In the genomic region with DNA sequence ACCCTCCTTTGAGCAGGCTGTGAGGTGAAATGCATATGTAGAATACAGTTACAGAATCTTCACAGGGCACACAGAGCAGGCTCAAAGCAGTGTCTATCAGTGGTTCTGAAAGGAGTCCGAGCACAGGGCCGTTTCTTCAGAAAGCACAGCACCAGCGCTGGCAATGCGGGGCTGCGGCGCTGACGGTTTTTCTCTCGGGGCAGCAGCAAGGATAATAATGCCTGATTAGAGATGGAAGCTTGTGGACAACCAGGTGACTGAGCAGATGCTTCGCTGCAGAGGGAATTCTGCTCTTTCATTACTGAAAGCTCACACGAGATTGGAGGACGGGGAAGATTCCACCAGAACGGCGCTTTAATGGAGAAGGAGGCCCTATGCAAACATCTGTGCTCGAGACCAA, we compare ENCODE assay signal across 17 mouse cellular contexts.
DNase-seq lines count a peak whose midpoint lies in the region; ATAC-seq and TF ChIP-seq lines count a peak whose summit lies in the region.
"Had no signal": no experiment of that assay in that cellular context is flagged by ENCODE, and none has a peak within 500 bp of the region (broad histone marks: within the 10 kb centered on the region; RNA-seq: fewer than 3 reads in every experiment).

No protein-coding gene starts in this region.

- no peaks in the 10 kb centered on the region for H3K27me3 ChIP-seq in intestine, embryonic 15.5 days (replicated peaks)
- H3K27me3 ChIP-seq in intestine, embryonic 16.5 days (replicated peaks; ENCODE audit: control insufficient read depth, insufficient read depth, low read length): no peaks in the 10 kb centered on the region
- no peaks in the 10 kb centered on the region for H3K27me3 ChIP-seq in hindbrain, embryonic 16.5 days (replicated peaks; ENCODE audit: control insufficient read depth, insufficient read depth, low read length)
- no peaks in the 10 kb centered on the region for H3K27me3 ChIP-seq in neural tube, embryonic 13.5 days
- H3K27me3 ChIP-seq: embryonic facial prominence, embryonic 13.5 days; kidney, embryonic 15.5 days; limb, embryonic 15.5 days had no signal

- WGBS in intestine, embryonic 15.5 days: 60% methylated on average over 14 of the region's 14 CpGs
- 58% methylated on average over 14 of the region's 14 CpGs for WGBS in intestine, embryonic 16.5 days
- WGBS in hindbrain, embryonic 16.5 days: 33% methylated on average over 14 of the region's 14 CpGs
- WGBS in neural tube, embryonic 13.5 days: 37% methylated on average over 14 of the region's 14 CpGs

- no peaks in the 10 kb centered on the region for H3K36me3 ChIP-seq in intestine, embryonic 15.5 days
- H3K36me3 ChIP-seq in intestine, embryonic 16.5 days (ENCODE audit: control insufficient read depth, insufficient read depth, low read length): no peaks in the 10 kb centered on the region
- no peaks in the 10 kb centered on the region for H3K36me3 ChIP-seq in hindbrain, embryonic 16.5 days (ENCODE audit: control insufficient read depth, insufficient read depth, low read length)
- no peaks in the 10 kb centered on the region for H3K36me3 ChIP-seq in neural tube, embryonic 13.5 days
- H3K36me3 ChIP-seq: embryonic facial prominence, embryonic 13.5 days; kidney, embryonic 15.5 days; limb, embryonic 15.5 days had no signal

- H3K4me3 ChIP-seq in intestine, embryonic 15.5 days (replicated peaks): no peak overlapping the region
- no peak overlapping the region for H3K4me3 ChIP-seq in intestine, embryonic 16.5 days (ENCODE audit: low read length)
- H3K4me3 ChIP-seq in cortical plate, adult 2 months (ENCODE audit: insufficient read depth, low read length): no peak overlapping the region
- H3K4me3 ChIP-seq in hindbrain, embryonic 16.5 days (ENCODE audit: low read length): no peak overlapping the region
- H3K4me3 ChIP-seq in neural tube, embryonic 13.5 days: no peak overlapping the region
- H3K4me3 ChIP-seq: embryonic facial prominence, embryonic 13.5 days; kidney, embryonic 15.5 days; limb, embryonic 15.5 days had no signal

- DNase-seq in adrenal gland, postnatal 14 days: no peak
- DNase-seq in liver: no peak
- DNase-seq in retina, embryonic 14.5 days (ENCODE audit: low spot score): no peak
- DNase-seq: cerebellum, adult 2 months; gastrocnemius, postnatal 36 days; lung, adult 2 months; right cerebral cortex, postnatal 25 days; thymus, postnatal 25 days had no signal

- 0 out of 2 replicates have a peak, but pooled peaks have one; percentile 17 for ATAC-seq in intestine, embryonic 15.5 days
- ATAC-seq in intestine, embryonic 16.5 days: no peak
- peak; percentile 50 for ATAC-seq in hindbrain, embryonic 16.5 days
- ATAC-seq in neural tube, embryonic 13.5 days (ENCODE audit: low read depth): peak; percentile 51; the same call in 1 of the 2 replicates
- ATAC-seq: activated CD4-positive, CD25-positive, alpha-beta regulatory T cell, adult 4 months had no signal

- TF ChIP-seq POLR2A in cortical plate, adult 2 months (IDR thresholded peaks at IDR 0.05; ENCODE audit: extremely low read depth, insufficient read depth, low read length): no peak

- H3K9ac ChIP-seq in intestine, embryonic 15.5 days: no peak overlapping the region
- H3K9ac ChIP-seq in intestine, embryonic 16.5 days (ENCODE audit: low read depth, low read length): no peak overlapping the region
- H3K9ac ChIP-seq in hindbrain, embryonic 16.5 days (ENCODE audit: low read depth, low read length): no peak overlapping the region
- H3K9ac ChIP-seq in neural tube, embryonic 13.5 days: peak overlapping the region; percentile 31; the same call in 1 of the 2 replicates
- H3K9ac ChIP-seq: embryonic facial prominence, embryonic 13.5 days; kidney, embryonic 15.5 days; limb, embryonic 15.5 days had no signal

- H3K4me1 ChIP-seq in intestine, embryonic 15.5 days (replicated peaks): peaks cover 4% of the 10 kb centered on the region; the same call in 1 of the 2 replicates
- peaks cover 15% of the 10 kb centered on the region for H3K4me1 ChIP-seq in intestine, embryonic 16.5 days (ENCODE audit: control insufficient read depth, insufficient read depth, low read length)
- H3K4me1 ChIP-seq in cortical plate, adult 2 months (ENCODE audit: control insufficient read depth, insufficient read depth, low read length): peaks cover 4% of the 10 kb centered on the region; the same call in 1 of the 2 replicates
- H3K4me1 ChIP-seq in hindbrain, embryonic 16.5 days (ENCODE audit: control insufficient read depth, insufficient read depth, low read depth, low read length): no peaks in the 10 kb centered on the region
- peaks cover 29% of the 10 kb centered on the region for H3K4me1 ChIP-seq in neural tube, embryonic 13.5 days (replicated peaks)

- H3K4me2 ChIP-seq in intestine, embryonic 15.5 days (replicated peaks): no peak overlapping the region
- no peak overlapping the region for H3K4me2 ChIP-seq in intestine, embryonic 16.5 days (ENCODE audit: low read depth, low read length)
- H3K4me2 ChIP-seq in hindbrain, embryonic 16.5 days (ENCODE audit: low read length): peak overlapping the region; percentile 14
- peak overlapping the region; percentile 30 for H3K4me2 ChIP-seq in neural tube, embryonic 13.5 days
- H3K4me2 ChIP-seq: embryonic facial prominence, embryonic 13.5 days; kidney, embryonic 15.5 days; limb, embryonic 15.5 days had no signal

- no peak for TF ChIP-seq CTCF in cortical plate, adult 2 months (IDR thresholded peaks at IDR 0.05; ENCODE audit: extremely low read depth, insufficient read depth, low read length)

- H3K9me3 ChIP-seq in intestine, embryonic 15.5 days: no peaks in the 10 kb centered on the region
- H3K9me3 ChIP-seq in intestine, embryonic 16.5 days (ENCODE audit: control insufficient read depth, low read length): no peaks in the 10 kb centered on the region
- H3K9me3 ChIP-seq in hindbrain, embryonic 16.5 days (ENCODE audit: control insufficient read depth, low read length): no peaks in the 10 kb centered on the region
- H3K9me3 ChIP-seq in neural tube, embryonic 13.5 days: no peaks in the 10 kb centered on the region
- H3K9me3 ChIP-seq: embryonic facial prominence, embryonic 13.5 days; kidney, embryonic 15.5 days; limb, embryonic 15.5 days had no signal

- no peak overlapping the region for H3K27ac ChIP-seq in intestine, embryonic 15.5 days
- no peak overlapping the region for H3K27ac ChIP-seq in intestine, embryonic 16.5 days (ENCODE audit: low read length)
- H3K27ac ChIP-seq in cortical plate, adult 2 months (ENCODE audit: insufficient read depth, low read length): 0 out of 2 replicates have a peak overlapping the region, but pooled peaks have one; percentile 2
- no peak overlapping the region for H3K27ac ChIP-seq in hindbrain, embryonic 16.5 days (ENCODE audit: low read depth, low read length)
- H3K27ac ChIP-seq in neural tube, embryonic 13.5 days (replicated peaks): peak overlapping the region; percentile 72
- H3K27ac ChIP-seq: kidney, embryonic 15.5 days; limb, embryonic 15.5 days had no signal

Comparison
In these comparisons a context has a peak if more than half of its experiments do, and no peak if none do; other contexts are left out.
1. H3K27ac ChIP-seq: peak in cortical plate, adult 2 months (single experiment) and neural tube, embryonic 13.5 days (single experiment); none in intestine, embryonic 15.5 days (single experiment), intestine, embryonic 16.5 days (single experiment) and hindbrain, embryonic 16.5 days (single experiment).
2. H3K4me2 ChIP-seq: peak in hindbrain, embryonic 16.5 days (single experiment) and neural tube, embryonic 13.5 days (single experiment); none in intestine, embryonic 15.5 days (single experiment) and intestine, embryonic 16.5 days (single experiment).